Comparison of ENCODE assay signal across 7 mouse cellular contexts in the genomic region with DNA sequence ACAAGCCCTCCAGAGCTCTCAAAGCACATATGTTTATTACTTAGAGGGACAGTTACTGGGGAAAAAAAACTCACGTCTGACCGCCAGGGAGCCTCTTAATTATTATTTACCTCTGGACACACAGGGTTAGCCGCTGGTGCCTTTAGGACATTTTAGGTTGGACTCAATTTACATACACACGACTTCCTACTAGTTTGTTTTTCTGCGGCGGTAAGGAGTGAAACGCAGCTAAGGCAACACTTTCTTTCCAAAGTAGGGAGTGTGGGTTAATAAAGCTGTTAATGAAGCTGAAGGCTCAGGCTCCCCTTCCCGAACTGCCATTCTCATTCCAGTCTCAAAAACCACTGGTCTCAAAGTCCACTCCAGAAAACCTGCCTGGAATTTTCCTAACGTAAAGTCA.
DNase-seq lines count a peak whose midpoint lies in the region; ATAC-seq and TF ChIP-seq lines count a peak whose summit lies in the region.

No protein-coding gene starts in this region.

- peak overlapping the region; percentile 95 for H3K27ac ChIP-seq in lung, postnatal 0 days (ENCODE audit: low read length)
- peak overlapping the region; percentile 65; the same call in 1 of the 2 replicates for H3K27ac ChIP-seq in forebrain, embryonic 11.5 days (ENCODE audit: low read depth, low read length)
- peak overlapping the region; percentile 89 for H3K27ac ChIP-seq in limb, embryonic 12.5 days
- H3K27ac ChIP-seq in stomach, embryonic 14.5 days (ENCODE audit: low read length) = peak overlapping the region; percentile 75

- no peak; the same call in 1 of the 2 replicates for TF ChIP-seq CTCF in lung, postnatal 0 days (IDR thresholded peaks at IDR 0.05)

- peak overlapping the region; percentile 55 for H3K9ac ChIP-seq in lung, postnatal 0 days (replicated peaks; ENCODE audit: low read depth)
- peak overlapping the region; percentile 57 for H3K9ac ChIP-seq in forebrain, embryonic 11.5 days (ENCODE audit: low read length)
- peak overlapping the region; percentile 50 for H3K9ac ChIP-seq in limb, embryonic 12.5 days (replicated peaks)
- peak overlapping the region; percentile 47; the same call in 1 of the 2 replicates for H3K9ac ChIP-seq in stomach, embryonic 14.5 days (replicated peaks; ENCODE audit: low read depth, low read length)

- no peak for ATAC-seq in lung, postnatal 0 days
- ATAC-seq in forebrain, embryonic 11.5 days (replicated peaks; ENCODE audit: low FRiP score) = no peak
- ATAC-seq in limb, embryonic 12.5 days (ENCODE audit: insufficient number of reproducible peaks, insufficient read depth, low FRiP score, low TSS enrichment, low read depth) = no peak
- ATAC-seq in stomach, embryonic 14.5 days (ENCODE audit: insufficient number of reproducible peaks, insufficient read depth, low FRiP score, low read depth) = no peak

- peak overlapping the region; percentile 61 for H3K4me2 ChIP-seq in lung, postnatal 0 days (replicated peaks; ENCODE audit: low read depth, low read length)
- H3K4me2 ChIP-seq in forebrain, embryonic 11.5 days (ENCODE audit: low read depth, low read length, severe bottlenecking) = peak overlapping the region; percentile 63
- peak overlapping the region; percentile 68 for H3K4me2 ChIP-seq in limb, embryonic 12.5 days
- H3K4me2 ChIP-seq in stomach, embryonic 14.5 days (replicated peaks; ENCODE audit: low read depth, low read length) = peak overlapping the region; percentile 66

- H3K4me1 ChIP-seq in lung, postnatal 0 days (ENCODE audit: insufficient read depth, low read depth, low read length) = peaks cover 21% of the 10 kb centered on the region
- peaks cover 14% of the 10 kb centered on the region for H3K4me1 ChIP-seq in forebrain, embryonic 11.5 days (replicated peaks; ENCODE audit: control insufficient read depth, insufficient read depth, low read length)
- peaks cover 33% of the 10 kb centered on the region for H3K4me1 ChIP-seq in limb, embryonic 12.5 days (replicated peaks)
- H3K4me1 ChIP-seq in stomach, embryonic 14.5 days (ENCODE audit: control insufficient read depth, insufficient read depth, low read length) = peaks cover 11% of the 10 kb centered on the region

- no peak for TF ChIP-seq EP300 in lung, postnatal 0 days (IDR thresholded peaks at IDR 0.05)

- H3K27me3 ChIP-seq in lung, postnatal 0 days (replicated peaks; ENCODE audit: insufficient read depth, low read length) = no peaks in the 10 kb centered on the region
- no peaks in the 10 kb centered on the region for H3K27me3 ChIP-seq in forebrain, embryonic 11.5 days (ENCODE audit: control insufficient read depth, insufficient read depth, low read length)
- no peaks in the 10 kb centered on the region for H3K27me3 ChIP-seq in limb, embryonic 12.5 days
- no peaks in the 10 kb centered on the region for H3K27me3 ChIP-seq in stomach, embryonic 14.5 days (ENCODE audit: control insufficient read depth, insufficient read depth, low read length)

- H3K4me3 ChIP-seq in lung, postnatal 0 days (ENCODE audit: low read depth, low read length) = peak overlapping the region; percentile 59
- peak overlapping the region; percentile 25 for H3K4me3 ChIP-seq in forebrain, embryonic 11.5 days (ENCODE audit: low read depth, low read length)
- peak overlapping the region; percentile 36 for H3K4me3 ChIP-seq in limb, embryonic 12.5 days (replicated peaks)
- H3K4me3 ChIP-seq in stomach, embryonic 14.5 days (ENCODE audit: low read depth, low read length) = peak overlapping the region; percentile 24

- DNase-seq in lung, postnatal 0 days (ENCODE audit: low spot score) = peak; percentile 65
- no peak for DNase-seq in lung, postnatal 4 days
- DNase-seq in forebrain, embryonic 11.5 days (ENCODE audit: low spot score) = no peak
- no peak for DNase-seq in layer of hippocampus, postnatal 10 days (ENCODE audit: low spot score in 2 of 2)
- DNase-seq in thymus, postnatal 10 days (ENCODE audit: low spot score in 2 of 2) = no peak

- WGBS in lung, postnatal 0 days = 2% methylated on average over 9 of the region's 9 CpGs
- WGBS in forebrain, embryonic 11.5 days = under 1% methylated on average over 9 of the region's 9 CpGs
- WGBS in limb, embryonic 12.5 days = under 1% methylated on average over 9 of the region's 9 CpGs
- 3% methylated on average over 9 of the region's 9 CpGs for WGBS in stomach, embryonic 14.5 days

- H3K36me3 ChIP-seq in lung, postnatal 0 days (ENCODE audit: insufficient read depth, low read length) = peaks cover 19% of the 10 kb centered on the region
- no peaks in the 10 kb centered on the region; the same call in 1 of the 2 replicates for H3K36me3 ChIP-seq in forebrain, embryonic 11.5 days (ENCODE audit: control insufficient read depth, insufficient read depth, low read length)
- H3K36me3 ChIP-seq in limb, embryonic 12.5 days = peaks cover 34% of the 10 kb centered on the region
- H3K36me3 ChIP-seq in stomach, embryonic 14.5 days (ENCODE audit: control insufficient read depth, insufficient read depth, low read length) = peaks cover 18% of the 10 kb centered on the region

- H3K9me3 ChIP-seq in lung, postnatal 0 days (ENCODE audit: low read length) = no peaks in the 10 kb centered on the region
- H3K9me3 ChIP-seq in forebrain, embryonic 11.5 days (ENCODE audit: control insufficient read depth, low read length) = peaks cover 2% of the 10 kb centered on the region; the same call in 1 of the 2 replicates
- no peaks in the 10 kb centered on the region for H3K9me3 ChIP-seq in limb, embryonic 12.5 days
- H3K9me3 ChIP-seq in stomach, embryonic 14.5 days (ENCODE audit: control insufficient read depth, low read depth, low read length) = no peaks in the 10 kb centered on the region; the same call in 1 of the 2 replicates
